Mouse (Mus musculus) erythroblast, embryonic 14.5 days (primary cell): Measurements from ENCODE around the gene Slc1a7.

ENCODE experiments used
- GATA1 ChIP-seq: IDR thresholded peaks from 2 replicates; pipeline ENCODE4 v1.6.1; 2012; ENCODE audit warnings: low read length, inconsistent platforms, mixed read lengths
- TAL1 ChIP-seq: IDR thresholded peaks from 3 replicates; pipeline ENCODE4 v1.6.1; 2012; ENCODE audit warnings: low read length, inconsistent platforms, mixed read lengths

DNA sequence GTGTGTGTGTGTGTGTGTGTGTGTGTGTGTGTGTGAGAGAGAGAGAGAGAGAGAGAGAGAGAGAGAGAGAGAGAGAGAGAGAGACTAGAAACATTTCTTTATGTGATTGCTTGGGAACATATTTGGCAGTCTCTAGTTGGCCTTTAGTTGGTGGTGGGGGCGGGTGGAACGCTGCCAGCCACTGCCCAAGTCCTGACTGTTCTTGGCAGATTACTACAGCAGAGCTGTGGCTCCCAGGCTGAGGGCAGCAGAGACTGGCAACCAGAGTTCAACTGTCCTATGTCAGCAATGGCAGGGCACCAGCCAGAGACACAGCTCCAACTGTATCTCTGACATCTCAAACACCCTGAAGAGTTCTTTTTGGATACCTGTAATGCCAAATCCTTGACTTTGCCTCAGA is 24.0 kb upstream of the Slc1a7 start:
- TF ChIP-seq GATA1 (no peak), TAL1 (no peak)
